Mouse (Mus musculus) liver, embryonic 16.5 days (tissue): Measurements from ENCODE around the gene Opcml. TPM values are rescaled to one million over a fixed set of nuclear protein-coding genes. Genes with fewer than 3 reads are reported as not detected.

Experiments
- ATAC-seq: fragments of 200-750 bp; cut with Nextera tagmentation; 2 replicates; pipeline ENCODE4 v1.8.0; 2017; ENCODE audit warnings: low read depth, mild to moderate bottlenecking, moderate number of reproducible peaks, moderate library complexity
- H3K27ac ChIP-seq: fragments of 300-500 bp; sonication (generic); 2 replicates; pipeline ENCODE4 v1.5.1; 2014; ENCODE audit warnings: mild to moderate bottlenecking, low read length
- H3K27me3 ChIP-seq: fragments of 300-500 bp; sonication (generic); 2 replicates; pipeline ENCODE4 v1.6.1; 2014; ENCODE audit warnings: low read depth, low read length, mixed read lengths; ENCODE audit not compliant: control insufficient read depth, insufficient read depth
- H3K36me3 ChIP-seq: fragments of 300-500 bp; sonication (generic); 2 replicates; pipeline ENCODE4 v1.6.1; 2014; ENCODE audit warnings: mild to moderate bottlenecking; ENCODE audit not compliant: control insufficient read depth, insufficient read depth
- H3K4me1 ChIP-seq: fragments of 300-500 bp; sonication (generic); 2 replicates; pipeline ENCODE4 v1.6.1; 2014; ENCODE audit warnings: low read depth, low read length, mixed read lengths; ENCODE audit not compliant: control insufficient read depth
- H3K4me2 ChIP-seq: fragments of 300-500 bp; sonication (generic); 2 replicates; pipeline ENCODE4 v1.6.1; 2014; ENCODE audit warnings: low read depth, low read length, mixed read lengths
- H3K4me3 ChIP-seq: fragments of 300-500 bp; sonication (generic); 2 replicates; pipeline ENCODE4 v1.5.1; 2014; ENCODE audit warnings: low read depth, mild to moderate bottlenecking, low read length
- H3K9ac ChIP-seq: fragments of 300-500 bp; sonication (generic); 2 replicates; pipeline ENCODE4 v1.6.1; 2014; ENCODE audit warnings: low read depth, low read length
- H3K9me3 ChIP-seq: fragments of 300-500 bp; sonication (generic); replicated peaks from 2 replicates; pipeline ENCODE4 v1.6.1; 2016; ENCODE audit warnings: low read length; ENCODE audit not compliant: control insufficient read depth
- WGBS: fragments of 180-500 bp; shearing (Covaris S2); extraction: QIAGEN DNeasy Blood & Tissue Kit; methylation state at CpG from one replicate; pipeline ENCODE4 v1.1.7; 2014; ENCODE audit not compliant: insufficient replicate concordance; 5-methylcytosine and 5-hydroxymethylcytosine counted together
- polyA plus RNA-seq: library from polyadenylated mRNA; unstranded; fragments of >200 nt; fragmentation: Nextera tagmentation; extraction: Ambion mirVana; gene quantifications from 2 replicates; pipeline ENCODE4 v1.2.1, GENCODE M21; 2015

Opcml gene
- polyA plus RNA-seq, 1 experiment from 2014 or later, result 0.26 TPM

DNA sequence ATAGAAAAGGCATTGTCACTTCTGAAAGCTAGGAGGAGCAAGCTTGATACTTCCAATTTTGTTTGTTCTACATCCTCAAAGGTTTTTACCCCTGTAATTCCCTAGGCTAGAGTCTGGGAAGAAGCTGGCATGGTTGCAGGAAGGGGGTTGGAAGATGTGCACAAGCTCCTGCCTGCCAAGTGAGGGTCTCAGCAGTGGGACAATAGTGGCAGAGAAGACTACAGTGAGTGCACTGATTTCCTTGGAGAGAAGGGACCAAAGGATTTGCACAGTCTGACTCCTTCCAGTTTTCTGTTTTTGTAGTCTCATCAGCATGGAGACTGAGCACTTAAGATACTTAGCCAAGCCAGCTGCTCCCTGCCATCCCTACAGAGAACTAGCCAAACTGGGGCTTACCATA lies 177.7 kb downstream of the Opcml start:
- no peak overlapping the region for H3K27ac ChIP-seq
- H3K4me3 ChIP-seq, result no peak overlapping the region
- ATAC-seq, result no peak
- H3K36me3 ChIP-seq, result no peaks in the 10 kb centered on the region
- no peak overlapping the region for H3K4me2 ChIP-seq
- no peaks in the 10 kb centered on the region for H3K27me3 ChIP-seq
- no peaks in the 10 kb centered on the region for H3K4me1 ChIP-seq
- H3K9me3 ChIP-seq, result no peaks in the 10 kb centered on the region; the same call in 1 of the 2 replicates
- no peak overlapping the region for H3K9ac ChIP-seq

DNA sequence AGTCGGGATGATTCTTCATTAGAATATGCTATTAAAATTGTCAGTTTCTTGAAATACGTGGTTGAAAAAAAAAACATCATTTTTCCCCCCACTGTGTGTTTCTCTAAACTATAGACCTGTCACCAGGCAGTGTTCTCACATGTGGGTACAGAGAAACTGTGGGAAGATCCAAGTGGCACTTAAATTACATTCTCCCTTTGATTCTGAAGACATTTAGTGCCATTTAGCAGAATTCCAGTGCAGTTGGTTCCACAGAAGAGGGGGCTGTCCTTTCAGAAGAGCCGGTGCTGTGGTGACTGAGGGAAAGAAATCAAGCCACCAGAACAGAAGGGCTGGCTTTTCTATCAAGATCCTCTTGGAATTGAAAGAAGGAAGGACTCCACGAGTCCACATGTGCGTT lies 181.7 kb downstream of the Opcml start:
- no peaks in the 10 kb centered on the region for H3K4me1 ChIP-seq
- H3K27ac ChIP-seq, result no peak overlapping the region
- no peaks in the 10 kb centered on the region; the same call in 1 of the 2 replicates for H3K9me3 ChIP-seq
- ATAC-seq, result no peak
- WGBS, result 62% methylated on average over 5 of the region's 5 CpGs
- H3K4me3 ChIP-seq, result no peak overlapping the region
- no peak overlapping the region for H3K4me2 ChIP-seq
- H3K36me3 ChIP-seq, result no peaks in the 10 kb centered on the region
- no peak overlapping the region for H3K9ac ChIP-seq
- H3K27me3 ChIP-seq, result no peaks in the 10 kb centered on the region

DNA sequence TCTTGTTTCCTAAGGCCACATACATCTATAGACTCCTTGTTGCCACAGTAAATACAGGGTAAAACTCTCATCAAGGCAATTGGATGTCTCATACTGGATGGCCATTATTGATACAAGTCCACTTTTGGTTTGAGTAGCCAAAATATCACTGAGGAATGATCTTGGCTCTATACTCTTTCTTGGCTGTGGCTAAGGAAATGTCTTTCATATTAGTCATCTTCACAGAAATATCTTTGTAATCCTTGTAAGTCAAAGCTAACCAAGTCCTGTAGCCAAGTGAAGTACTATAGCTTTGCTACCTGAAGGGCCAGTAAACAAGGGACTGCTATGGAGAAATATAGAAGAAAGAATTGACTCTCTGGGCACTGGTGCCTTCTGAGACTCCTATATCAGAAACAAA lies 192.0 kb downstream of the Opcml start:
- no peak overlapping the region for H3K4me3 ChIP-seq
- no peaks in the 10 kb centered on the region for H3K36me3 ChIP-seq
- H3K27me3 ChIP-seq, result no peaks in the 10 kb centered on the region
- H3K27ac ChIP-seq, result no peak overlapping the region
- ATAC-seq, result no peak
- no peaks in the 10 kb centered on the region for H3K4me1 ChIP-seq
- no peak overlapping the region for H3K9ac ChIP-seq
- no peak overlapping the region for H3K4me2 ChIP-seq
- no peaks in the 10 kb centered on the region for H3K9me3 ChIP-seq

DNA sequence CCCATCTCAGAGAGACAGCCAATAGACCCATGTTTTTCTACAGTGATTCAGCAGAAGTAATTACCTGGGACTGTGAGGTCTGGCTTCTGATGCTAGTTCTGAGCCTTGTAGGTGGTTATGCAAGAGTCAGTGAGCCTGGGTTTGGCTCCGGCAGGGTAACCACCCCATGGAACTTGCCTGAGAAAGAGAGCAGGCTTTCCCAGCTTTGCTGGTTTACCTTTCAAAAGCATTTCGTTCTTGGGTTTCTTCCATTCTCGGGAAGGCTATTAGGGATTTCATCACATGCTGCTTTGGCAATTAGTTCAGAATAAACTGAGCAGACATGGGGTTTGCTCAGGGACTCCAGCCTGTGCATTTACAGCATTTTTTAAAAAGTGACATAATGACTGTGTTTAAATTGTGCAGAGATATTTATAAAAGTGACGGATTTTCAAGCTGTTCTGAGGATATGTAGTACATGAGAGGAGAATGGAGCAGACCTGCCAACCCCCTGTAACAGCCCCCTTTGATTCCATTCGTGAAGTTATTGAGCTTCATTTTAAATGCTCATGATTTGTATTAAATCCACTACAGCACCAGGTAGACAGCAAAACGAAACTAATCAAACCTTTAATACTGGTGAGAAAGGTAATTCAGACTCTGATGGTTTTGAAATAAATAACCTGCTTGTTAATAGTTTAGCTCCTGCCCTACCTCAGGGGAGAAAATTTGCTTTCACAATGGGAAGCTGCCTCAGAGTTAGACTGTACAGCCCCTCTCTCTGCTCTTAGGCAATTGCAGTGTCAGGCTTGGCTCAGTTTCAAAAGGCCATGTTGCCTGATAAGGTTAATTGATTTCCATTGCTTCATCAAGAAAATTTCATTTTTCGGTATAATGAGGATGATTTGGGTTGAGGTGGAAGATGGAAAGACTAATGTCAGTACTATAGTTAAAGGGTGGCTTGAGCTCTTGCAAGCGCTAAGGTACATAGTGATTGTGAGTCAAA lies 196.3 kb downstream of the Opcml start:
- Histone ChIP-seq H3K4me2 (no peak overlapping the region), H3K9me3 (no peaks in the 10 kb centered on the region), H3K27me3 (no peaks in the 10 kb centered on the region), H3K9ac (no peak overlapping the region), H3K27ac (no peak overlapping the region), H3K4me1 (no peaks in the 10 kb centered on the region), H3K4me3 (no peak overlapping the region), H3K36me3 (no peaks in the 10 kb centered on the region)
- ATAC-seq, result no peak
- WGBS, result 56% methylated on average over 8 of the region's 8 CpGs

DNA sequence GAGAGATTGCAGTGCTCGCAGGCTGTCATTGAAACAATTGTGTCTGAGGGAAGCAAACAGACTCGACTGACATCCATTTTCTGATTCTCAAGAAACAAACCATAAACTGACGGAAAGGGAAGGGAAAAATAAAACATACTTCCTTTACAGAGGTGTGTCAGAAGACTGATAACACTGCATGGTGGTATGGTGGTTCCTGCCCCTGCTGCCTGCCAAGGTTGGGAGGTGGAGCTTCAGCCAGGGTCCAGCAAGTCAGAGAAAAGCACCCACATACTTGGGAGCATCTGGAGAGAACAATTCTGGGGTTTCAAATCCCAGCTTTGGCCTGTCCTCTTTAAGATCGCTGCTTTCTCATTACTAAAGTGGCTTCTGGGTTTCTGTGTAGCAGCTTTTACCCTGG lies 201.0 kb downstream of the Opcml start:
- Histone ChIP-seq H3K4me1 (no peaks in the 10 kb centered on the region), H3K4me3 (no peak overlapping the region), H3K27me3 (no peaks in the 10 kb centered on the region), H3K9ac (no peak overlapping the region), H3K27ac (no peak overlapping the region), H3K4me2 (no peak overlapping the region), H3K36me3 (no peaks in the 10 kb centered on the region), H3K9me3 (no peaks in the 10 kb centered on the region)
- WGBS, result 38% methylated on average over 4 of the region's 4 CpGs
- no peak for ATAC-seq

DNA sequence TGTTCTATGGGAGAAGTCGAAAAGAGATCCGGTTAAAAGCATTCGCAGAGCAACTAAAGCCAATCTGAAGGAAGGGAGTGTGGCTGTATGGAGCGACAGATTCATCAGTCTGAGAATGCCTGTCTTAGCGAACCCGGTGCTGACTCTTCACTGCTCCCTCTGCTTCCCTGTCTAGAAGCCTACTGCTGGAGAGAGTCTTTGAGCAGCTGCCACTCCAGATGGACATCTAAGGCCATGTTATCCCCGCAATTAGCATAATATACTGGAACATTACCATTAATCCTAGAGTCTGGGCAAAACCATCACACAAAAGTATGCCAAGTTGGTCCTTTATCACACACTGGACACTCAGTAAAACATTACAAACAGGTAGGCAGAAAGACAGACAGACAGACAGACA lies 206.0 kb downstream of the Opcml start:
- no peak overlapping the region for H3K4me3 ChIP-seq
- H3K27ac ChIP-seq, result no peak overlapping the region
- no peak overlapping the region for H3K4me2 ChIP-seq
- no peaks in the 10 kb centered on the region for H3K4me1 ChIP-seq
- no peaks in the 10 kb centered on the region for H3K9me3 ChIP-seq
- H3K27me3 ChIP-seq, result no peaks in the 10 kb centered on the region
- H3K9ac ChIP-seq, result no peak overlapping the region
- WGBS, result 64% methylated on average over 7 of the region's 7 CpGs
- H3K36me3 ChIP-seq, result no peaks in the 10 kb centered on the region
- ATAC-seq, result no peak

DNA sequence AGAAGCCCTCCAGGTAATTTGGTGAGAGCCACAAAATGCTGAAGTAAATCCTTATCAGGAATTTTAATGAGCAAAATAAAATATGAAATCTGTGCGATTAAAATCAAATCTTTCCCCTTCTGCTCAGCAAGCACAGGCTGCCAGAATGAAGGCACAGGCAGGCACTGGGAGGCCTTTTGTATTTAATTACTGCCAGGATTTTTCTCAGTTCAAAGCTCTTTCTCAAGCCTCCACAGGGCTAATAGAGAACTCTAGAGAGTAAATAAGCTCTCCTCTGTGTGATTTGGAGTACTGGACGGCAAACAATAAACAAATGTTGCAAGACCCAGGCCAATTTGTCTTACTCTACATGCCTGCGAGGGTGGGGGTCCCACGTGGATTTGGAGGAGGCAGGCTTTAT lies 208.2 kb downstream of the Opcml start:
- 39% methylated on average over 4 of the region's 4 CpGs for WGBS

DNA sequence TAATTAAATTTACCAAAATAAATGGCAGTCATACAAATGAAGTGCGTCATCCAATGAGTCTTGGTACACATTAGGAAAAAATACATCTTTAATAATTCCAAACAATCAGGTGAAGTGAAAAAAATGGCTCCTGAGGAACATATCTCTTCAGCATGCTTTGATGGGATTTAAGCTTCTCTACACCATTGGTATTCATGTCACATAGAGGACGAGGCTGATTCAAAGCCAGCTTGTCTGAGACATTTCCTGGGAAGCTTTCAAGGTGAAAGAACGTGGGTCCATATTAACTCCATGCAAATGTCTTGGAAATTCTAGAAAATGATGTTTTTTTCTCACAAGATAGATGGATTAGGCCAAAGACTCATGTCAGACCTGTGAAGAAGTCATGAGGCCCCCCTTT lies 212.6 kb downstream of the Opcml start:
- H3K4me2 ChIP-seq, result no peak overlapping the region
- no peaks in the 10 kb centered on the region for H3K27me3 ChIP-seq
- WGBS, result 47% methylated on average over 3 of the region's 3 CpGs
- no peaks in the 10 kb centered on the region for H3K4me1 ChIP-seq
- no peak for ATAC-seq
- H3K9me3 ChIP-seq, result no peaks in the 10 kb centered on the region
- H3K27ac ChIP-seq, result no peak overlapping the region
- H3K4me3 ChIP-seq, result no peak overlapping the region
- no peak overlapping the region for H3K9ac ChIP-seq
- H3K36me3 ChIP-seq, result no peaks in the 10 kb centered on the region

More for the DNA sequence above, 208.2 kb downstream of the Opcml start:
- Histone ChIP-seq H3K9ac (no peak overlapping the region), H3K4me3 (no peak overlapping the region), H3K27me3 (no peaks in the 10 kb centered on the region), H3K4me1 (no peaks in the 10 kb centered on the region), H3K36me3 (no peaks in the 10 kb centered on the region), H3K4me2 (no peak overlapping the region), H3K27ac (no peak overlapping the region), H3K9me3 (no peaks in the 10 kb centered on the region)
- ATAC-seq, result no peak

DNA sequence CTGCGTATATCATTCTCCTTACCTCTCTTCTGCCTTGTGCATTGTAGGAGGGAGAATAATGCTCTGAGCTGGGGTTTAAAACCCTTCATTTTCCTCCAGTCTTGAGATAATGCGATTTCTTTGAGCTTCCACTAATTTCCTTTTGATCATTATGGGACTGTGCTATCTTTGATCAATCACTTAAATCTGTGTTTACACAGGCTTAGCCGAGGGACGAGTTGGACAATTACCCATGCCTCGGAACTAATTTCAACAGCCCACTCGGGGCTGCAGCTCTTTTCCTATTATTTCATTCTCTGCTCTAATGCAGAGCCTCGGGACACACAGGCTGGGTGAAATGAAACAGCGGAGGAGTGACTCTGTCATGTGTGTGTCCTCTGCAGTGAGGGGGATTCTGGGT lies 220.9 kb downstream of the Opcml start:
- no peaks in the 10 kb centered on the region for H3K4me1 ChIP-seq
- H3K27ac ChIP-seq, result no peak overlapping the region
- no peak overlapping the region for H3K4me2 ChIP-seq
- no peaks in the 10 kb centered on the region for H3K27me3 ChIP-seq
- WGBS, result 41% methylated on average over 8 of the region's 8 CpGs
- H3K36me3 ChIP-seq, result no peaks in the 10 kb centered on the region
- H3K9me3 ChIP-seq, result no peaks in the 10 kb centered on the region
- no peak overlapping the region for H3K9ac ChIP-seq
- no peak for ATAC-seq
- H3K4me3 ChIP-seq, result no peak overlapping the region
